Mouse (Mus musculus): ENCODE data around the gene Tcl1b5. TPM values are rescaled to one million over a fixed set of nuclear protein-coding genes. Genes with fewer than 3 reads are reported as not detected.
A peak's percentile ranks its signal among the peaks of the same experiment; 100 is the strongest.
"Not testable (repeated sequence)": the region's sequence is repeated elsewhere in the genome, so short reads cannot be mapped to it uniquely, and the experiment has no call there.

Tcl1b5 gene
- total RNA-seq (2022), result not detected

- DNase-seq (ENCODE audit: low spot score in 2 of 2), result not testable (repeated sequence)
These were observed at the start of gene Tcl1b5 for GRCm38 (mm10) chr12:105176044-105176443. Tcl1b5 (plus strand) TSS chr12:105176344.

GRCm38 (mm10) chr12:105126516-105126915 lies 49.6 kb upstream of the Tcl1b5 start:
- DNase-seq (ENCODE audit: low spot score in 2 of 2), result no peak

GRCm38 (mm10) chr12:105127607-105128006 lies 48.5 kb upstream of the Tcl1b5 start:
- DNase-seq (ENCODE audit: low spot score in 2 of 2), result no peak

- DNase-seq (ENCODE audit: low spot score in 2 of 2), result not testable (repeated sequence)
These were observed 46.5 kb upstream of the Tcl1b5 start for GRCm38 (mm10) chr12:105129494-105130205.

GRCm38 (mm10) chr12:105134167-105134566 lies 42.0 kb upstream of the Tcl1b5 start:
- DNase-seq (ENCODE audit: low spot score in 2 of 2), result not testable (repeated sequence)

GRCm38 (mm10) chr12:105134826-105135225 lies 41.3 kb upstream of the Tcl1b5 start:
- not testable (repeated sequence) for DNase-seq (ENCODE audit: low spot score in 2 of 2)

GRCm38 (mm10) chr12:105137729-105138128 lies 38.4 kb upstream of the Tcl1b5 start:
- not testable (repeated sequence) for DNase-seq (ENCODE audit: low spot score in 2 of 2)

GRCm38 (mm10) chr12:105143096-105143495 lies 33.0 kb upstream of the Tcl1b5 start:
- DNase-seq (ENCODE audit: low spot score in 2 of 2), result no peak

GRCm38 (mm10) chr12:105144928-105145327 lies 31.2 kb upstream of the Tcl1b5 start:
- not testable (repeated sequence) for DNase-seq (ENCODE audit: low spot score in 2 of 2)

GRCm38 (mm10) chr12:105145714-105146113 lies 30.4 kb upstream of the Tcl1b5 start, which contains the start of gene Tcl1b2:
Tcl1b2 (plus strand) TSS chr12:105146014.
- DNase-seq (ENCODE audit: low spot score in 2 of 2), result no peak

GRCm38 (mm10) chr12:105155286-105155685 lies 20.9 kb upstream of the Tcl1b5 start:
- not testable (repeated sequence) for DNase-seq (ENCODE audit: low spot score in 2 of 2)

GRCm38 (mm10) chr12:105158842-105159241 lies 17.3 kb upstream of the Tcl1b5 start:
- no peak for DNase-seq (ENCODE audit: low spot score in 2 of 2)

GRCm38 (mm10) chr12:105159390-105159789 lies 16.8 kb upstream of the Tcl1b5 start, which contains the start of gene Tcl1b1:
Tcl1b1 (plus strand) TSS chr12:105159690.
- no peak for DNase-seq (ENCODE audit: low spot score in 2 of 2)

GRCm38 (mm10) chr12:105166734-105167133 lies 9.4 kb upstream of the Tcl1b5 start:
- DNase-seq (ENCODE audit: low spot score in 2 of 2), result no peak

GRCm38 (mm10) chr12:105173366-105173765 lies 2.8 kb upstream of the Tcl1b5 start:
- DNase-seq (ENCODE audit: low spot score in 2 of 2), result no peak

GRCm38 (mm10) chr12:105174318-105174717 lies 1.8 kb upstream of the Tcl1b5 start:
- DNase-seq (ENCODE audit: low spot score in 2 of 2), result peak in 1 of 2 experiments; percentile 39

- not testable (repeated sequence) for DNase-seq (ENCODE audit: low spot score in 2 of 2)
These were observed 5.0 kb downstream of the Tcl1b5 start for GRCm38 (mm10) chr12:105181040-105181644.

- DNase-seq (ENCODE audit: low spot score in 2 of 2), result not testable (repeated sequence)
These were observed 12.8 kb downstream of the Tcl1b5 start for GRCm38 (mm10) chr12:105188980-105189379.

GRCm38 (mm10) chr12:105190743-105191142 lies 14.6 kb downstream of the Tcl1b5 start, which contains the start of gene Tcl1b3:
Tcl1b3 (plus strand) TSS chr12:105191043.
- not testable (repeated sequence) for DNase-seq (ENCODE audit: low spot score in 2 of 2)

GRCm38 (mm10) chr12:105199684-105200497 lies 23.7 kb downstream of the Tcl1b5 start:
- not testable (repeated sequence) for DNase-seq (ENCODE audit: low spot score in 2 of 2)

- DNase-seq (ENCODE audit: low spot score in 2 of 2), result not testable (repeated sequence)
These were observed 25.5 kb downstream of the Tcl1b5 start, which contains the start of gene Tcl1b4 for GRCm38 (mm10) chr12:105201657-105202056. Tcl1b4 (plus strand) TSS chr12:105201957.
